Mouse (Mus musculus) cerebellum, adult 2 months (tissue): Measurements from ENCODE around the gene Gm5741.

Source experiments
- CTCF ChIP-seq: fragments of 200-500 bp; IDR thresholded peaks from 2 replicates; pipeline ENCODE4 v1.5.1; 2011; ENCODE audit warnings: low read depth, mild to moderate bottlenecking, control low read depth, low read length, moderate library complexity, borderline replicate concordance; ENCODE audit not compliant: insufficient read depth
- POLR2A ChIP-seq: fragments of 200-500 bp; IDR thresholded peaks from 2 replicates; pipeline ENCODE4 v1.6.1; 2011; ENCODE audit warnings: low read length, control low read depth, borderline replicate concordance; ENCODE audit not compliant: insufficient read depth

- TF ChIP-seq CTCF (no peak), POLR2A (no peak)
These were observed 39.9 kb downstream of the Gm5741 start for GRCm38 (mm10) chr8:85027922-85028321.
